28 mouse cellular contexts compared by ENCODE assay signal in genomic region chr6:95846536-95846935, GRCm38 (mm10).
DNase-seq lines count a peak whose midpoint lies in the region; ATAC-seq and TF ChIP-seq lines count a peak whose summit lies in the region.
"Had no signal": no experiment of that assay in that cellular context is flagged by ENCODE, and none has a peak within 500 bp of the region (broad histone marks: within the 10 kb centered on the region; RNA-seq: fewer than 3 reads in every experiment).

No protein-coding gene starts in this region.

- no peak overlapping the region for H3K4me2 ChIP-seq in kidney, embryonic 14.5 days (replicated peaks; ENCODE audit: low read depth, low read length)
- no peak overlapping the region for H3K4me2 ChIP-seq in intestine, embryonic 16.5 days (ENCODE audit: low read depth, low read length)
- H3K4me2 ChIP-seq in midbrain, embryonic 16.5 days (ENCODE audit: low read length) = no peak overlapping the region
- H3K4me2 ChIP-seq: embryonic facial prominence, embryonic 15.5 days; forebrain, embryonic 13.5 days; hindbrain, embryonic 15.5 days; limb, embryonic 15.5 days; liver, embryonic 15.5 days; neural tube, embryonic 15.5 days had no signal

- H3K9me3 ChIP-seq in kidney, embryonic 14.5 days (ENCODE audit: control insufficient read depth, low read length) = peaks cover 5% of the 10 kb centered on the region
- no peaks in the 10 kb centered on the region for H3K9me3 ChIP-seq in intestine, embryonic 16.5 days (ENCODE audit: control insufficient read depth, low read length)
- no peaks in the 10 kb centered on the region for H3K9me3 ChIP-seq in midbrain, embryonic 16.5 days (replicated peaks; ENCODE audit: control insufficient read depth, low read length, poor library complexity, severe bottlenecking)
- H3K9me3 ChIP-seq: forebrain, embryonic 13.5 days; hindbrain, embryonic 10.5 days; hindbrain, embryonic 15.5 days; limb, embryonic 15.5 days; liver, embryonic 15.5 days had no signal

- no peaks in the 10 kb centered on the region; the same call in 1 of the 2 replicates for H3K4me1 ChIP-seq in kidney, adult 2 months (ENCODE audit: control insufficient read depth, insufficient read depth, low read length)
- no peaks in the 10 kb centered on the region for H3K4me1 ChIP-seq in kidney, embryonic 14.5 days (ENCODE audit: control insufficient read depth, insufficient read depth, low read length)
- H3K4me1 ChIP-seq in intestine, embryonic 16.5 days (ENCODE audit: control insufficient read depth, insufficient read depth, low read length) = no peaks in the 10 kb centered on the region
- H3K4me1 ChIP-seq in midbrain, embryonic 16.5 days (ENCODE audit: control insufficient read depth, insufficient read depth, low read length) = no peaks in the 10 kb centered on the region
- H3K4me1 ChIP-seq: embryonic facial prominence, embryonic 15.5 days; forebrain, embryonic 13.5 days; hindbrain, embryonic 10.5 days; hindbrain, embryonic 15.5 days; limb, embryonic 15.5 days; liver, embryonic 15.5 days; neural tube, embryonic 15.5 days had no signal

- WGBS in kidney, adult 2 months = 12% methylated on average over 1 of the region's 1 CpGs
- 32% methylated on average over 1 of the region's 1 CpGs for WGBS in kidney, embryonic 14.5 days
- 9% methylated on average over 1 of the region's 1 CpGs for WGBS in intestine, embryonic 16.5 days
- 90% methylated on average over 1 of the region's 1 CpGs for WGBS in midbrain, embryonic 16.5 days

- H3K27me3 ChIP-seq in kidney, adult 2 months (replicated peaks; ENCODE audit: control insufficient read depth, insufficient read depth, low read length) = no peaks in the 10 kb centered on the region
- no peaks in the 10 kb centered on the region for H3K27me3 ChIP-seq in kidney, embryonic 14.5 days (ENCODE audit: control insufficient read depth, insufficient read depth, low read length)
- H3K27me3 ChIP-seq in intestine, embryonic 16.5 days (replicated peaks; ENCODE audit: control insufficient read depth, insufficient read depth, low read length) = no peaks in the 10 kb centered on the region
- H3K27me3 ChIP-seq in midbrain, embryonic 16.5 days (ENCODE audit: control insufficient read depth, insufficient read depth, low read depth, low read length) = no peaks in the 10 kb centered on the region
- H3K27me3 ChIP-seq: embryonic facial prominence, embryonic 15.5 days; forebrain, embryonic 13.5 days; hindbrain, embryonic 15.5 days; limb, embryonic 15.5 days; liver, embryonic 15.5 days; neural tube, embryonic 15.5 days had no signal

- peak; percentile 41 for DNase-seq in kidney, adult 2 months
- DNase-seq in kidney, postnatal 4 days = no peak
- peak; percentile 4 for DNase-seq in kidney, postnatal 14 days
- DNase-seq in 3T3-L1 (ENCODE audit: low read depth, low spot score) = peak; percentile 80
- DNase-seq: adrenal gland, postnatal 25 days; cerebellum, adult 18-20 months; cerebellum, postnatal 10 days; gastrocnemius, postnatal 10 days; heart, postnatal 14 days; lung, postnatal 10 days; midbrain, embryonic 14.5 days; retina, postnatal 1 day; right cerebral cortex, postnatal 25 days; spleen, adult 18-20 months; thymus, postnatal 14 days had no signal

- ATAC-seq in kidney, embryonic 14.5 days (ENCODE audit: low FRiP score, low TSS enrichment) = no peak; the same call in 1 of the 2 replicates
- peak; percentile 90 for ATAC-seq in intestine, embryonic 16.5 days
- ATAC-seq in cerebellum, adult (ENCODE audit: insufficient number of reproducible peaks, low FRiP score, low TSS enrichment) = no peak
- ATAC-seq in midbrain, embryonic 16.5 days = no peak
- ATAC-seq: forebrain, embryonic 13.5 days; inflammation-experienced regulatory T-cells, adult 6 months had no signal

- H3K9ac ChIP-seq in kidney, embryonic 14.5 days (ENCODE audit: low read depth, low read length) = no peak overlapping the region
- H3K9ac ChIP-seq in intestine, embryonic 16.5 days (ENCODE audit: low read depth, low read length) = no peak overlapping the region
- no peak overlapping the region for H3K9ac ChIP-seq in midbrain, embryonic 16.5 days (ENCODE audit: low read depth, low read length)
- H3K9ac ChIP-seq: embryonic facial prominence, embryonic 15.5 days; forebrain, embryonic 13.5 days; hindbrain, embryonic 15.5 days; limb, embryonic 15.5 days; liver, embryonic 15.5 days; neural tube, embryonic 15.5 days had no signal

- H3K4me3 ChIP-seq in kidney, adult 2 months (ENCODE audit: insufficient read depth, low read depth, low read length) = no peak overlapping the region
- H3K4me3 ChIP-seq in kidney, embryonic 14.5 days (ENCODE audit: low read length) = no peak overlapping the region
- H3K4me3 ChIP-seq in intestine, embryonic 16.5 days (ENCODE audit: low read length) = no peak overlapping the region
- no peak overlapping the region for H3K4me3 ChIP-seq in midbrain, embryonic 16.5 days (ENCODE audit: low read depth, low read length)
- H3K4me3 ChIP-seq: embryonic facial prominence, embryonic 15.5 days; forebrain, embryonic 13.5 days; hindbrain, embryonic 10.5 days; hindbrain, embryonic 15.5 days; limb, embryonic 15.5 days; liver, embryonic 15.5 days; neural tube, embryonic 15.5 days had no signal

- TF ChIP-seq CTCF in kidney, adult 2 months (conservative IDR thresholded peaks at IDR 0.05; ENCODE audit: insufficient read depth, insufficient read length, low read depth, low read length) = no peak

- no peak for TF ChIP-seq POLR2A in kidney, adult 2 months (IDR thresholded peaks at IDR 0.05; ENCODE audit: low read depth, low read length)

- no peak overlapping the region for H3K27ac ChIP-seq in kidney, adult 2 months (ENCODE audit: insufficient read depth, low read depth, low read length)
- no peak overlapping the region for H3K27ac ChIP-seq in kidney, embryonic 14.5 days (ENCODE audit: low read depth, low read length)
- no peak overlapping the region for H3K27ac ChIP-seq in intestine, embryonic 16.5 days (ENCODE audit: low read length)
- no peak overlapping the region for H3K27ac ChIP-seq in midbrain, embryonic 16.5 days (ENCODE audit: low read length)
- H3K27ac ChIP-seq: embryonic facial prominence, embryonic 15.5 days; forebrain, embryonic 13.5 days; hindbrain, embryonic 10.5 days; hindbrain, embryonic 15.5 days; limb, embryonic 15.5 days; liver, embryonic 15.5 days; macrophage; neural tube, embryonic 15.5 days had no signal

- no peaks in the 10 kb centered on the region for H3K36me3 ChIP-seq in kidney, adult 2 months (ENCODE audit: control insufficient read depth, insufficient read depth, low read length)
- H3K36me3 ChIP-seq in kidney, embryonic 14.5 days (ENCODE audit: control insufficient read depth, insufficient read depth, low read length) = no peaks in the 10 kb centered on the region
- no peaks in the 10 kb centered on the region for H3K36me3 ChIP-seq in intestine, embryonic 16.5 days (ENCODE audit: control insufficient read depth, insufficient read depth, low read length)
- H3K36me3 ChIP-seq in midbrain, embryonic 16.5 days (ENCODE audit: control insufficient read depth, insufficient read depth, low read length) = no peaks in the 10 kb centered on the region
- H3K36me3 ChIP-seq: embryonic facial prominence, embryonic 15.5 days; hindbrain, embryonic 10.5 days; hindbrain, embryonic 15.5 days; limb, embryonic 15.5 days; liver, embryonic 15.5 days; neural tube, embryonic 15.5 days had no signal

Comparison
In these comparisons a context has a peak if more than half of its experiments do, and no peak if none do; other contexts are left out.
1. DNase-seq: peak in kidney, adult 2 months (single experiment), kidney, postnatal 14 days (single experiment) and 3T3-L1 (single experiment); none in kidney, postnatal 4 days (0 of 2).